Mouse (Mus musculus): ENCODE measurements around the gene P2ry6. TPM values are rescaled to one million over a fixed set of nuclear protein-coding genes. Genes with fewer than 3 reads are reported as not detected.

The P2ry6 gene
- polyA plus RNA-seq, 1 experiment from 2014 or later, result 3.6 TPM

GRCm38 (mm10) chr7:100922907-100923306 lies 51.5 kb downstream of the P2ry6 start:
- Histone ChIP-seq H3K27ac (no peak overlapping the region), H3K9me3 (replicated peaks) (no peaks in the 10 kb centered on the region), H3K4me2 (no peak overlapping the region), H3K4me1 (peaks cover 55% of the 10 kb centered on the region), H3K27me3 (replicated peaks) (peaks cover 46% of the 10 kb centered on the region), H3K4me3 (no peak overlapping the region), H3K36me3 (no peaks in the 10 kb centered on the region), H3K9ac (no peak overlapping the region)
- ATAC-seq, result no peak
- WGBS (ENCODE audit: insufficient replicate concordance), result 68% methylated on average over 4 of the region's 4 CpGs

GRCm38 (mm10) chr7:100921289-100921688 lies 53.2 kb downstream of the P2ry6 start:
- ATAC-seq, result no peak
- Histone ChIP-seq H3K9ac (no peak overlapping the region), H3K4me2 (no peak overlapping the region), H3K27ac (no peak overlapping the region), H3K9me3 (replicated peaks) (no peaks in the 10 kb centered on the region), H3K36me3 (peaks cover 6% of the 10 kb centered on the region; the same call in 1 of the 2 replicates), H3K27me3 (replicated peaks) (peaks cover 30% of the 10 kb centered on the region), H3K4me1 (peaks cover 45% of the 10 kb centered on the region), H3K4me3 (no peak overlapping the region)
- WGBS (ENCODE audit: insufficient replicate concordance), result 61% methylated on average over 5 of the region's 5 CpGs

- Histone ChIP-seq H3K36me3 (peaks cover 6% of the 10 kb centered on the region; the same call in 1 of the 2 replicates), H3K27me3 (replicated peaks) (peaks cover 16% of the 10 kb centered on the region), H3K4me3 (no peak overlapping the region), H3K4me2 (no peak overlapping the region), H3K4me1 (peaks cover 37% of the 10 kb centered on the region), H3K9ac (no peak overlapping the region), H3K9me3 (replicated peaks) (no peaks in the 10 kb centered on the region), H3K27ac (0 out of 2 replicates have a peak overlapping the region, but pooled peaks have one; percentile 17)
- 57% methylated on average over 2 of the region's 2 CpGs for WGBS (ENCODE audit: insufficient replicate concordance)
- ATAC-seq, result no peak
Measured at GRCm38 (mm10) chr7:100919809-100920107, 54.7 kb downstream of the P2ry6 start.

GRCm38 (mm10) chr7:100919006-100919808 lies 55.2 kb downstream of the P2ry6 start:
- H3K4me3 ChIP-seq, result no peak overlapping the region
- H3K27me3 ChIP-seq (replicated peaks), result peaks cover 10% of the 10 kb centered on the region; the same call in 1 of the 2 replicates
- no peak overlapping the region for H3K9ac ChIP-seq
- WGBS (ENCODE audit: insufficient replicate concordance), result 55% methylated on average over 7 of the region's 7 CpGs
- peaks cover 33% of the 10 kb centered on the region for H3K4me1 ChIP-seq
- no peak for ATAC-seq
- H3K27ac ChIP-seq, result peak overlapping the region; percentile 15; the same call in 1 of the 2 replicates
- H3K4me2 ChIP-seq, result no peak overlapping the region
- peaks cover 6% of the 10 kb centered on the region; the same call in 1 of the 2 replicates for H3K36me3 ChIP-seq
- no peaks in the 10 kb centered on the region for H3K9me3 ChIP-seq (replicated peaks)

GRCm38 (mm10) chr7:100918176-100918575 lies 56.3 kb downstream of the P2ry6 start:
- 0 out of 2 replicates have a peak, but pooled peaks cover 3% of the 10 kb centered on the region for H3K27me3 ChIP-seq (replicated peaks)
- no peak for ATAC-seq
- H3K9me3 ChIP-seq (replicated peaks), result no peaks in the 10 kb centered on the region
- WGBS (ENCODE audit: insufficient replicate concordance), result 49% methylated on average over 9 of the region's 9 CpGs
- peaks cover 6% of the 10 kb centered on the region; the same call in 1 of the 2 replicates for H3K36me3 ChIP-seq
- H3K9ac ChIP-seq, result no peak overlapping the region
- no peak overlapping the region for H3K4me2 ChIP-seq
- peaks cover 31% of the 10 kb centered on the region for H3K4me1 ChIP-seq
- H3K27ac ChIP-seq, result 0 out of 2 replicates have a peak overlapping the region, but pooled peaks have one; percentile 28
- H3K4me3 ChIP-seq, result no peak overlapping the region

- Histone ChIP-seq H3K9ac (no peak overlapping the region), H3K36me3 (peaks cover 6% of the 10 kb centered on the region; the same call in 1 of the 2 replicates), H3K4me1 (peaks cover 32% of the 10 kb centered on the region), H3K4me2 (no peak overlapping the region), H3K27ac (0 out of 2 replicates have a peak overlapping the region, but pooled peaks have one; percentile 18), H3K27me3 (replicated peaks) (no peaks in the 10 kb centered on the region), H3K4me3 (no peak overlapping the region), H3K9me3 (replicated peaks) (no peaks in the 10 kb centered on the region)
- ATAC-seq, result no peak
- 59% methylated on average over 6 of the region's 6 CpGs for WGBS (ENCODE audit: insufficient replicate concordance)
Measured at GRCm38 (mm10) chr7:100917751-100918150, 56.7 kb downstream of the P2ry6 start.

- 62% methylated on average over 6 of the region's 6 CpGs for WGBS (ENCODE audit: insufficient replicate concordance)
- Histone ChIP-seq H3K27me3 (replicated peaks) (no peaks in the 10 kb centered on the region), H3K9me3 (replicated peaks) (no peaks in the 10 kb centered on the region), H3K27ac (no peak overlapping the region), H3K4me2 (no peak overlapping the region), H3K4me3 (no peak overlapping the region), H3K4me1 (peaks cover 45% of the 10 kb centered on the region), H3K9ac (no peak overlapping the region), H3K36me3 (peaks cover 6% of the 10 kb centered on the region; the same call in 1 of the 2 replicates)
- no peak for ATAC-seq
Measured at GRCm38 (mm10) chr7:100916526-100916925, 57.9 kb downstream of the P2ry6 start.

- H3K9me3 ChIP-seq (replicated peaks), result no peaks in the 10 kb centered on the region
- peaks cover 55% of the 10 kb centered on the region for H3K4me1 ChIP-seq
- H3K27ac ChIP-seq, result no peak overlapping the region
- ATAC-seq, result no peak
- no peak overlapping the region for H3K9ac ChIP-seq
- H3K36me3 ChIP-seq, result peaks cover 6% of the 10 kb centered on the region; the same call in 1 of the 2 replicates
- H3K27me3 ChIP-seq (replicated peaks), result no peaks in the 10 kb centered on the region
- no peak overlapping the region for H3K4me3 ChIP-seq
- no peak overlapping the region for H3K4me2 ChIP-seq
- 72% methylated on average over 5 of the region's 5 CpGs for WGBS (ENCODE audit: insufficient replicate concordance)
Measured at GRCm38 (mm10) chr7:100915204-100915603, 59.2 kb downstream of the P2ry6 start.

- H3K9me3 ChIP-seq (replicated peaks), result no peaks in the 10 kb centered on the region
- no peak overlapping the region for H3K4me3 ChIP-seq
- peaks cover 3% of the 10 kb centered on the region; the same call in 1 of the 2 replicates for H3K36me3 ChIP-seq
- no peak overlapping the region for H3K9ac ChIP-seq
- no peak for ATAC-seq
- H3K27ac ChIP-seq, result peak overlapping the region; percentile 57
- H3K4me2 ChIP-seq, result peak overlapping the region; percentile 18; the same call in 1 of the 2 replicates
- H3K4me1 ChIP-seq, result peaks cover 48% of the 10 kb centered on the region
- 0 out of 2 replicates have a peak, but pooled peaks cover 3% of the 10 kb centered on the region for H3K27me3 ChIP-seq (replicated peaks)
- 67% methylated on average over 9 of the region's 9 CpGs for WGBS (ENCODE audit: insufficient replicate concordance)
Measured at GRCm38 (mm10) chr7:100911791-100912190, 62.7 kb downstream of the P2ry6 start.

GRCm38 (mm10) chr7:100911246-100911770 lies 63.1 kb downstream of the P2ry6 start:
- H3K27me3 ChIP-seq (replicated peaks), result 0 out of 2 replicates have a peak, but pooled peaks cover 3% of the 10 kb centered on the region
- H3K4me3 ChIP-seq, result no peak overlapping the region
- H3K4me2 ChIP-seq, result peak overlapping the region; percentile 18; the same call in 1 of the 2 replicates
- no peaks in the 10 kb centered on the region for H3K36me3 ChIP-seq
- H3K9me3 ChIP-seq (replicated peaks), result no peaks in the 10 kb centered on the region
- H3K4me1 ChIP-seq, result peaks cover 48% of the 10 kb centered on the region
- ATAC-seq, result peak; percentile 34; the same call in 1 of the 2 replicates
- peak overlapping the region; percentile 57 for H3K27ac ChIP-seq
- WGBS (ENCODE audit: insufficient replicate concordance), result 49% methylated on average over 2 of the region's 2 CpGs
- no peak overlapping the region for H3K9ac ChIP-seq

- Histone ChIP-seq H3K27me3 (replicated peaks) (0 out of 2 replicates have a peak, but pooled peaks cover 3% of the 10 kb centered on the region), H3K27ac (no peak overlapping the region), H3K9me3 (replicated peaks) (no peaks in the 10 kb centered on the region), H3K4me3 (no peak overlapping the region), H3K36me3 (no peaks in the 10 kb centered on the region), H3K4me1 (peaks cover 48% of the 10 kb centered on the region), H3K9ac (no peak overlapping the region), H3K4me2 (no peak overlapping the region)
- ATAC-seq, result no peak
- 45% methylated on average over 8 of the region's 8 CpGs for WGBS (ENCODE audit: insufficient replicate concordance)
Measured at GRCm38 (mm10) chr7:100908567-100908966, 65.9 kb downstream of the P2ry6 start.

- no peak overlapping the region for H3K4me2 ChIP-seq
- H3K36me3 ChIP-seq, result no peaks in the 10 kb centered on the region
- H3K9me3 ChIP-seq (replicated peaks), result no peaks in the 10 kb centered on the region
- WGBS (ENCODE audit: insufficient replicate concordance), result 77% methylated on average over 8 of the region's 8 CpGs
- no peak overlapping the region for H3K4me3 ChIP-seq
- peaks cover 48% of the 10 kb centered on the region for H3K4me1 ChIP-seq
- no peak overlapping the region for H3K9ac ChIP-seq
- H3K27ac ChIP-seq, result 0 out of 2 replicates have a peak overlapping the region, but pooled peaks have one; percentile 20
- 0 out of 2 replicates have a peak, but pooled peaks cover 3% of the 10 kb centered on the region for H3K27me3 ChIP-seq (replicated peaks)
- ATAC-seq, result no peak
Measured at GRCm38 (mm10) chr7:100908061-100908460, 66.4 kb downstream of the P2ry6 start.

Data from liver, embryonic 12.5 days (tissue).